ENCODE assay signal across 1 mouse cellular context in the genomic region with DNA sequence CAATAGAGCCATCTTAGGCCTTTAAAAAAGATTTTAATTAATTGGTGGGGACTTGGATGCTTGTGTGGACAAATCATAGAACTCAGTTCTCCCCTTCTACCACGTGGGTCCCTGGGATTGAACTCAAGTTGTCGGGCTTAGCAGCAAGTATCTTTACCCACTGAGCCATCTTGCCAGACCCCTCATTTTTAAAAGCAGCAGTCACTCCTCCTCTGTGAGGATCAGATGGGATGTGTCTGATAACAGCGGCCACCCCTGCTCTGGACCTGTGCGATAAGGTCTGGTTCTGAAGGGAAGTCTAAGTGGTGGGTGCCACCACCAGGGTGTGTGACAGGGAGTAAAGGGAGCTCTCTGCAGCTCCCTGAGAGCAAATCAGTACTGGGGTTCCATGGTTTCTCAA.
TF ChIP-seq lines count a peak whose summit lies in the region.

No protein-coding gene starts in this region.

TF ChIP-seq in MEL, 35 proteins besides CTCF, POLR2A, EP300 and RAD21:
- no peak for TF ChIP-seq POLR2AphosphoS2 (IDR thresholded peaks at IDR 0.05; ENCODE audit: low read length)
- peak; percentile 62 for TF ChIP-seq USF1 (IDR thresholded peaks at IDR 0.05; ENCODE audit: low read depth, low read length)
- TF ChIP-seq SIN3A (IDR thresholded peaks at IDR 0.05; ENCODE audit: low read length) = no peak
- peak; percentile 57 for TF ChIP-seq RCOR1 (IDR thresholded peaks at IDR 0.05; ENCODE audit: low read depth, low read length)
- TF ChIP-seq MAX (IDR thresholded peaks at IDR 0.05; ENCODE audit: low read length) = peak; percentile 53; the same call in 1 of the 2 replicates
- TF ChIP-seq BHLHE40 (IDR thresholded peaks at IDR 0.05; ENCODE audit: borderline replicate concordance, low read depth, low read length) = no peak
- peak; percentile 82 for TF ChIP-seq TBP (IDR thresholded peaks at IDR 0.05; ENCODE audit: low read depth, low read length)
- TF ChIP-seq GATA1 (IDR thresholded peaks at IDR 0.05; ENCODE audit: low read depth, low read length) = peak; percentile 85
- peak; percentile 72 for TF ChIP-seq TAL1 (IDR thresholded peaks at IDR 0.05; ENCODE audit: low read length)
- no peak for TF ChIP-seq ZNF384 (IDR thresholded peaks at IDR 0.05; ENCODE audit: low read depth, low read length)
- TF ChIP-seq HCFC1 (IDR thresholded peaks at IDR 0.05; ENCODE audit: low read depth, low read length) = 0 out of 2 replicates have a peak, but pooled peaks have one; percentile 20
- TF ChIP-seq MAZ (IDR thresholded peaks at IDR 0.05; ENCODE audit: low read depth, low read length) = peak; percentile 74; the same call in 1 of the 2 replicates
- TF ChIP-seq MAFK (IDR thresholded peaks at IDR 0.05; ENCODE audit: borderline replicate concordance, low read depth, low read length) = peak; percentile 37; the same call in 1 of the 2 replicates
- TF ChIP-seq GABPA (IDR thresholded peaks at IDR 0.05; ENCODE audit: low read depth, low read length) = no peak
- no peak for TF ChIP-seq ZMIZ1 (IDR thresholded peaks at IDR 0.05; ENCODE audit: low read depth, low read length)
- TF ChIP-seq ZC3H11A (IDR thresholded peaks at IDR 0.05; ENCODE audit: low read depth, low read length) = 0 out of 2 replicates have a peak, but pooled peaks have one; percentile 1
- TF ChIP-seq E2F4 (IDR thresholded peaks at IDR 0.05; ENCODE audit: borderline replicate concordance, low read depth, low read length) = no peak
- TF ChIP-seq ZKSCAN1 (IDR thresholded peaks at IDR 0.05; ENCODE audit: low read depth, low read length) = no peak
- TF ChIP-seq UBTF (IDR thresholded peaks at IDR 0.05; ENCODE audit: borderline replicate concordance, insufficient read depth, low read depth, low read length) = no peak
- TF ChIP-seq ELF1 (IDR thresholded peaks at IDR 0.05; ENCODE audit: low read depth, low read length) = no peak
- peak; percentile 49; the same call in 1 of the 2 replicates for TF ChIP-seq ETS1 (IDR thresholded peaks at IDR 0.05; ENCODE audit: low read depth, low read length)
- TF ChIP-seq TCF12 (IDR thresholded peaks at IDR 0.05; ENCODE audit: low read depth, low read length) = peak; percentile 92
- TF ChIP-seq MXI1 (IDR thresholded peaks at IDR 0.05; ENCODE audit: low read depth, low read length) = peak; percentile 23; the same call in 1 of the 2 replicates
